Mouse (Mus musculus) small intestine, adult 2 months (tissue): ENCODE data around the gene Scrn1.

Source experiments
- CTCF ChIP-seq: fragments of 200-500 bp; IDR thresholded peaks from 2 replicates; pipeline ENCODE4 v1.5.1; 2012; ENCODE audit warnings: low read depth, mild to moderate bottlenecking, control low read depth, inconsistent platforms, low read length, moderate library complexity, mixed read lengths; ENCODE audit not compliant: insufficient replicate concordance, insufficient read length; ENCODE audit errors: extremely low read depth
- POLR2A ChIP-seq: fragments of 200-500 bp; IDR thresholded peaks from 2 replicates; pipeline ENCODE4 v1.6.1; 2012; ENCODE audit warnings: low read depth, mild to moderate bottlenecking, control low read depth, inconsistent platforms, low read length, moderate library complexity

DNA sequence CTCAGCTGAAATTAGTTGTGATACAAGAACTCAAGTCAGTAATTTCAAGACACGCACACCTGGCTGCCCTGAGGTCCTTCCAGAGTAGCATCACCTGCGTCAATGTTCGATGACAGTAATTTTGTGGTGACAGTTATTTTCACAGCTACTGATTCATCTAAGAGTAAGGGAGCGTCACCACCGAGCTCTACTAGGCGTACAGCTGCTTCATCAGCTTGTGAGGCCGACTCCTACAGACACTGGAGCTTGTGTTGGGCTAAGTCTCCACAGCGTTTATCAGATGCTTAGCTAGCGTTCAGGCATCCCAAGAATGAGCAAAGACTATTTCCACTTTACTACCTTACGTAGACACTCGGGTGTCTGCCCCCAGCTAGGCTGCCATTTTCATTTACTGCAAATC is 60.0 kb downstream of the Scrn1 start:
- TF ChIP-seq CTCF (no peak), POLR2A (no peak)
